Mouse (Mus musculus): ENCODE measurements around the gene Agpat2. TPM values are rescaled to one million over a fixed set of nuclear protein-coding genes. Genes with fewer than 3 reads are reported as not detected.

Gene Agpat2
- polyA plus RNA-seq, 1 experiment from 2014 or later = 79.9 TPM

GRCm38 (mm10) chr2:26617928-26618327 is 13.7 kb upstream of the Agpat2 start:
- WGBS = 49% methylated on average over 7 of the region's 7 CpGs
- no peaks in the 10 kb centered on the region for H3K36me3 ChIP-seq
- no peak overlapping the region for H3K9ac ChIP-seq
- H3K27me3 ChIP-seq (replicated peaks) = no peaks in the 10 kb centered on the region
- H3K9me3 ChIP-seq = no peaks in the 10 kb centered on the region
- no peak overlapping the region for H3K27ac ChIP-seq
- no peak for ATAC-seq
- H3K4me1 ChIP-seq (replicated peaks) = no peaks in the 10 kb centered on the region
- H3K4me3 ChIP-seq (replicated peaks) = no peak overlapping the region
- no peak overlapping the region for H3K4me2 ChIP-seq (replicated peaks)

- Histone ChIP-seq H3K4me3 (replicated peaks) (no peak overlapping the region), H3K27me3 (replicated peaks) (no peaks in the 10 kb centered on the region), H3K9ac (no peak overlapping the region), H3K36me3 (no peaks in the 10 kb centered on the region), H3K9me3 (no peaks in the 10 kb centered on the region), H3K4me2 (replicated peaks) (no peak overlapping the region), H3K27ac (no peak overlapping the region), H3K4me1 (replicated peaks) (no peaks in the 10 kb centered on the region)
- 81% methylated on average over 6 of the region's 6 CpGs for WGBS
- no peak for ATAC-seq
Measured at GRCm38 (mm10) chr2:26617331-26617730, 13.1 kb upstream of the Agpat2 start.

GRCm38 (mm10) chr2:26615459-26616124 is 11.4 kb upstream of the Agpat2 start:
- H3K4me2 ChIP-seq (replicated peaks) = no peak overlapping the region
- no peaks in the 10 kb centered on the region for H3K4me1 ChIP-seq (replicated peaks)
- H3K27ac ChIP-seq = no peak overlapping the region
- no peak overlapping the region for H3K4me3 ChIP-seq (replicated peaks)
- H3K27me3 ChIP-seq (replicated peaks) = no peaks in the 10 kb centered on the region
- H3K9me3 ChIP-seq = no peaks in the 10 kb centered on the region
- no peaks in the 10 kb centered on the region for H3K36me3 ChIP-seq
- no peak overlapping the region for H3K9ac ChIP-seq
- 83% methylated on average over 4 of the region's 4 CpGs for WGBS
- ATAC-seq = no peak

GRCm38 (mm10) chr2:26614903-26615302 is 10.7 kb upstream of the Agpat2 start:
- H3K27me3 ChIP-seq (replicated peaks) = no peaks in the 10 kb centered on the region
- H3K9me3 ChIP-seq = no peaks in the 10 kb centered on the region
- H3K36me3 ChIP-seq = no peaks in the 10 kb centered on the region
- H3K4me3 ChIP-seq (replicated peaks) = no peak overlapping the region
- H3K4me2 ChIP-seq (replicated peaks) = no peak overlapping the region
- H3K27ac ChIP-seq = no peak overlapping the region
- H3K4me1 ChIP-seq (replicated peaks) = no peaks in the 10 kb centered on the region
- WGBS = 76% methylated on average over 5 of the region's 5 CpGs
- H3K9ac ChIP-seq = no peak overlapping the region
- ATAC-seq = no peak

- H3K9me3 ChIP-seq = no peaks in the 10 kb centered on the region
- no peaks in the 10 kb centered on the region for H3K27me3 ChIP-seq (replicated peaks)
- no peak overlapping the region for H3K4me3 ChIP-seq (replicated peaks)
- no peak overlapping the region for H3K4me2 ChIP-seq (replicated peaks)
- H3K4me1 ChIP-seq (replicated peaks) = peaks cover 10% of the 10 kb centered on the region
- ATAC-seq = no peak
- no peak overlapping the region for H3K9ac ChIP-seq
- no peaks in the 10 kb centered on the region for H3K36me3 ChIP-seq
- H3K27ac ChIP-seq = no peak overlapping the region
Measured at GRCm38 (mm10) chr2:26611896-26612295, 7.7 kb upstream of the Agpat2 start.

- Histone ChIP-seq H3K4me2 (replicated peaks) (no peak overlapping the region), H3K36me3 (no peaks in the 10 kb centered on the region), H3K27me3 (replicated peaks) (no peaks in the 10 kb centered on the region), H3K27ac (no peak overlapping the region), H3K9ac (no peak overlapping the region), H3K9me3 (no peaks in the 10 kb centered on the region), H3K4me1 (replicated peaks) (peaks cover 16% of the 10 kb centered on the region), H3K4me3 (replicated peaks) (no peak overlapping the region)
- ATAC-seq = peak; percentile 87
Measured at GRCm38 (mm10) chr2:26611054-26611453, 6.8 kb upstream of the Agpat2 start.

- H3K9me3 ChIP-seq = no peaks in the 10 kb centered on the region
- no peak overlapping the region for H3K4me2 ChIP-seq (replicated peaks)
- WGBS = 73% methylated on average over 3 of the region's 3 CpGs
- H3K4me3 ChIP-seq (replicated peaks) = no peak overlapping the region
- no peaks in the 10 kb centered on the region for H3K27me3 ChIP-seq (replicated peaks)
- no peak overlapping the region for H3K27ac ChIP-seq
- no peaks in the 10 kb centered on the region for H3K36me3 ChIP-seq
- no peak for ATAC-seq
- peaks cover 16% of the 10 kb centered on the region for H3K4me1 ChIP-seq (replicated peaks)
- H3K9ac ChIP-seq = no peak overlapping the region
Measured at GRCm38 (mm10) chr2:26610526-26610925, 6.3 kb upstream of the Agpat2 start.

- H3K9me3 ChIP-seq = no peaks in the 10 kb centered on the region
- H3K36me3 ChIP-seq = no peaks in the 10 kb centered on the region
- H3K4me1 ChIP-seq (replicated peaks) = peaks cover 16% of the 10 kb centered on the region
- H3K27me3 ChIP-seq (replicated peaks) = no peaks in the 10 kb centered on the region
- no peak overlapping the region for H3K4me3 ChIP-seq (replicated peaks)
- ATAC-seq = no peak
- no peak overlapping the region for H3K9ac ChIP-seq
- no peak overlapping the region for H3K4me2 ChIP-seq (replicated peaks)
- H3K27ac ChIP-seq = no peak overlapping the region
Measured at GRCm38 (mm10) chr2:26609261-26609661, 5.0 kb upstream of the Agpat2 start.

GRCm38 (mm10) chr2:26608781-26609180 is 4.6 kb upstream of the Agpat2 start:
- Histone ChIP-seq H3K4me2 (replicated peaks) (no peak overlapping the region), H3K27ac (no peak overlapping the region), H3K36me3 (no peaks in the 10 kb centered on the region), H3K4me1 (replicated peaks) (peaks cover 16% of the 10 kb centered on the region), H3K9ac (no peak overlapping the region), H3K4me3 (replicated peaks) (no peak overlapping the region), H3K9me3 (no peaks in the 10 kb centered on the region), H3K27me3 (replicated peaks) (no peaks in the 10 kb centered on the region)
- no peak for ATAC-seq

GRCm38 (mm10) chr2:26607056-26607910 is 3.1 kb upstream of the Agpat2 start:
- Histone ChIP-seq H3K27me3 (replicated peaks) (no peaks in the 10 kb centered on the region), H3K4me2 (replicated peaks) (no peak overlapping the region), H3K4me3 (replicated peaks) (no peak overlapping the region), H3K27ac (peak overlapping the region; percentile 4; the same call in 1 of the 2 replicates), H3K36me3 (no peaks in the 10 kb centered on the region), H3K9ac (no peak overlapping the region), H3K4me1 (replicated peaks) (peaks cover 25% of the 10 kb centered on the region), H3K9me3 (no peaks in the 10 kb centered on the region)
- ATAC-seq = no peak
- WGBS = 40% methylated on average over 6 of the region's 6 CpGs

- Histone ChIP-seq H3K9ac (no peak overlapping the region), H3K27ac (0 out of 2 replicates have a peak overlapping the region, but pooled peaks have one; percentile 4)
Measured at GRCm38 (mm10) chr2:26606579-26606978, 2.4 kb upstream of the Agpat2 start.

GRCm38 (mm10) chr2:26605331-26605730 is 1.1 kb upstream of the Agpat2 start:
- Histone ChIP-seq H3K27ac (no peak overlapping the region), H3K9me3 (no peaks in the 10 kb centered on the region)
- 83% methylated on average over 8 of the region's 8 CpGs for WGBS

More at GRCm38 (mm10) chr2:26606579-26606978, 2.4 kb upstream of the Agpat2 start:
- no peak overlapping the region for H3K4me3 ChIP-seq (replicated peaks)
- H3K9me3 ChIP-seq = no peaks in the 10 kb centered on the region
- H3K27me3 ChIP-seq (replicated peaks) = no peaks in the 10 kb centered on the region
- no peaks in the 10 kb centered on the region for H3K36me3 ChIP-seq
- WGBS = 71% methylated on average over 3 of the region's 3 CpGs
- H3K4me1 ChIP-seq (replicated peaks) = peaks cover 27% of the 10 kb centered on the region
- no peak overlapping the region for H3K4me2 ChIP-seq (replicated peaks)
- ATAC-seq = no peak

GRCm38 (mm10) chr2:26603159-26603558 is 1.1 kb downstream of the Agpat2 start:
- Histone ChIP-seq H3K36me3 (no peaks in the 10 kb centered on the region), H3K27me3 (replicated peaks) (no peaks in the 10 kb centered on the region), H3K9ac (peak overlapping the region; percentile 86), H3K9me3 (no peaks in the 10 kb centered on the region), H3K27ac (peak overlapping the region; percentile 91), H3K4me1 (replicated peaks) (peaks cover 35% of the 10 kb centered on the region), H3K4me2 (replicated peaks) (peak overlapping the region; percentile 86), H3K4me3 (replicated peaks) (peak overlapping the region; percentile 73)
- whole genome bisulfite sequencing = 8% methylated on average over 6 of the region's 6 CpGs
- ATAC-seq = peak; percentile 1; the same call in 1 of the 2 replicates

More at GRCm38 (mm10) chr2:26605331-26605730, 1.1 kb upstream of the Agpat2 start:
- Histone ChIP-seq H3K9ac (no peak overlapping the region), H3K27me3 (replicated peaks) (no peaks in the 10 kb centered on the region), H3K4me2 (replicated peaks) (no peak overlapping the region), H3K4me3 (replicated peaks) (no peak overlapping the region), H3K36me3 (no peaks in the 10 kb centered on the region), H3K4me1 (replicated peaks) (peaks cover 31% of the 10 kb centered on the region)
- no peak for ATAC-seq
